Mouse (Mus musculus) neutrophil, adult 5-6 weeks (primary cell): Measurements from ENCODE around the gene Prps2. TPM values are rescaled to one million over a fixed set of nuclear protein-coding genes. Genes with fewer than 3 reads are reported as not detected.
A peak's percentile ranks its signal among the peaks of the same experiment; 100 is the strongest.
"Not testable (repeated sequence)": the region's sequence is repeated elsewhere in the genome, so short reads cannot be mapped to it uniquely, and the experiment has no call there.

Source experiments
- ATAC-seq: fragments of 151-379, 151-347 bp; 2 replicates; pipeline ENCODE4 v1.8.0; 2017; ENCODE audit warnings: mild to moderate bottlenecking, moderate TSS enrichment; ENCODE audit not compliant: insufficient number of reproducible peaks, poor library complexity, low FRiP score, severe bottlenecking; ENCODE audit errors: extremely low read depth
- total RNA-seq: library from RNA; stranded (forward); fragments of 200-1000 nt; gene quantifications from 2 replicates; pipeline ENCODE4 v1.2.3, GENCODE M21; 2017

Gene Prps2
- total RNA-seq, result 26.8 and 30.5 TPM in 2 replicates

- peak; percentile 59 for ATAC-seq
Observed at GRCm38 (mm10) chrX:167382047-167382853, at the start of gene Prps2. Prps2 (minus strand) TSS chrX:167382749.

- ATAC-seq, result no peak
Observed at GRCm38 (mm10) chrX:167417654-167418053, 35.1 kb upstream of the Prps2 start.

GRCm38 (mm10) chrX:167394940-167395339 is 12.4 kb upstream of the Prps2 start:
- no peak for ATAC-seq

- ATAC-seq, result no peak
Observed at GRCm38 (mm10) chrX:167386647-167387046, 4.1 kb upstream of the Prps2 start.

GRCm38 (mm10) chrX:167382854-167383186 is 271 bp upstream of the Prps2 start:
- ATAC-seq, result peak; percentile 68

- ATAC-seq, result no peak
Observed at GRCm38 (mm10) chrX:167381583-167382046, 934 bp downstream of the Prps2 start.

GRCm38 (mm10) chrX:167380073-167380472 is 2.5 kb downstream of the Prps2 start:
- no peak for ATAC-seq

GRCm38 (mm10) chrX:167361231-167361630 is 21.3 kb downstream of the Prps2 start:
- not testable (repeated sequence) for ATAC-seq

- no peak for ATAC-seq
Observed at GRCm38 (mm10) chrX:167359704-167360103, 22.8 kb downstream of the Prps2 start.

- peak; percentile 78 for ATAC-seq
Observed at GRCm38 (mm10) chrX:167357415-167357814, 25.1 kb downstream of the Prps2 start.

GRCm38 (mm10) chrX:167355965-167356364 is 26.6 kb downstream of the Prps2 start:
- ATAC-seq, result no peak

- 0 out of 2 replicates have a peak, but pooled peaks have one; percentile 44 for ATAC-seq
Observed at GRCm38 (mm10) chrX:167353617-167354016, 28.9 kb downstream of the Prps2 start.

- no peak for ATAC-seq
Observed at GRCm38 (mm10) chrX:167346440-167346839, 36.1 kb downstream of the Prps2 start.

GRCm38 (mm10) chrX:167344356-167344755 is 38.2 kb downstream of the Prps2 start:
- ATAC-seq, result no peak

- ATAC-seq, result no peak
Observed at GRCm38 (mm10) chrX:167341811-167342210, 40.7 kb downstream of the Prps2 start.

GRCm38 (mm10) chrX:167340190-167340589 is 42.4 kb downstream of the Prps2 start:
- peak; percentile 33; the same call in 1 of the 2 replicates for ATAC-seq

GRCm38 (mm10) chrX:167337990-167338389 is 44.6 kb downstream of the Prps2 start:
- ATAC-seq, result no peak

GRCm38 (mm10) chrX:167334571-167334970 is 48.0 kb downstream of the Prps2 start:
- ATAC-seq, result no peak

- no peak for ATAC-seq
Observed at GRCm38 (mm10) chrX:167332607-167333006, 49.9 kb downstream of the Prps2 start.

GRCm38 (mm10) chrX:167330993-167331392 is 51.6 kb downstream of the Prps2 start:
- no peak for ATAC-seq

GRCm38 (mm10) chrX:167330399-167330798 is 52.1 kb downstream of the Prps2 start, which contains the start of gene Tlr7:
Tlr7 (minus strand) TSS chrX:167330558.
- ATAC-seq, result peak; percentile 54; the same call in 1 of the 2 replicates
